Mouse (Mus musculus) induced T-regulatory cell, adult 2 months (primary cell): Measurements from ENCODE around the gene Gm26558.

Experiments
- DNase-seq: peaks from one replicate; pipeline ENCODE4 v3.0.0-alpha.2; 2012; ENCODE audit warnings: low read depth

Gene Gm26558

DNA sequence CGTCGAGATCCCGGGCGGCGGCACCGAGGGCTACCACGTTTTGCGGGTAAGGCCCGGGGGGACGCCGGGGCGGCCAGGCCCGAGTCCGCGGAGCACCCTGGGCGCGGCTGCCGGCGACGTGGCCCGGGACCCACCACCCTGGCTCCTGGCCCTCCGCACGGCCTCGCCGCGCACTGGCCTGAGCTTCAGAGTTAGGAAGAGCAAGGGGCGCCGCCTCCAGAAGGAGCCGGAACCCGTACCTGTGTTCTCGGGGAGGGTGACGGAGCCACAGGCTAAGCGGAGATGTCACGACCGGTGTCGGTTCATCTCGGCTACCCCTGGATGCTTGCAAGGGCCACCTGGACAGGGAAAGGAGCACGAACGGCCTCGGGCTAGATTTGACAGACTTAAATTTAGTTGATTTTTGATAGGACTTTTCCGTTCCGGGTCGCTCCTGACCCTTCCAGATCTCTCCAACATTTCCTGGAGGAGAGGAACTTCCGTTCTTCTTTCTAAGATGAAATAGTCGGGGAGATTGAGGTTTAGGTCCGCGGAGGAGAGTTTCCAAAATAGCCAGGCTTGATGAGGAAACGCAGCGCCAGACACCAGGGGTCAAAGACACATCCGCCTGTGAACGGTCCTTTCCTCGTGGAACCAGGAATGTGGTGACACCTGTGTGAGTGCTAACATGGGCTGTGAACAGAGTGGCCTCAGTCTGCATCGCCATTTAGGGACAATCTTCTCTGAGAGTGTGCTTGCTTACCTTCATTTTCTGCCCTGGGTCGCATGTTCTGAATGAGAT lies at the start of gene Gm26558:
Gm26558 (minus strand) TSS at position 394 of the 781 bp plus-strand sequence.
- peak; percentile 57 for DNase-seq

DNA sequence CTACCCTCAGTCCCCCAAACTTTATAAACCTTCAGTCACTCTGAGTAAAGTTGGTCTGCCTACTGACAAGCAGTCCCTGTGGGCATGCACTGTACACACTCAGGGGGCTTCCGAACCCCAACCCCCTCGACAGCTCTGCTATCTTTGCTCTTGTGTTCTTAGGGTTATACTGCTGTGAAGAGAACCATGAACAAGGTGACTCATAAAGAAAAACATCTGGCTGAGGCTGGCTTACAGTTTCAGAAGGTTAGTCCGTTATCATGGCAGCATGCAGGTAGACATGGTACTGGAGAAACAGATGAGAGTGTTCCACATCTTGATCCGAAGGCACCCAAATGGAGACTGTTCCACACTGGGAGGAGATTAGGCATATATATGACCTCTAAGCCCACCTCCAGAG lies 49.0 kb upstream of the Gm26558 start:
- no peak for DNase-seq

DNA sequence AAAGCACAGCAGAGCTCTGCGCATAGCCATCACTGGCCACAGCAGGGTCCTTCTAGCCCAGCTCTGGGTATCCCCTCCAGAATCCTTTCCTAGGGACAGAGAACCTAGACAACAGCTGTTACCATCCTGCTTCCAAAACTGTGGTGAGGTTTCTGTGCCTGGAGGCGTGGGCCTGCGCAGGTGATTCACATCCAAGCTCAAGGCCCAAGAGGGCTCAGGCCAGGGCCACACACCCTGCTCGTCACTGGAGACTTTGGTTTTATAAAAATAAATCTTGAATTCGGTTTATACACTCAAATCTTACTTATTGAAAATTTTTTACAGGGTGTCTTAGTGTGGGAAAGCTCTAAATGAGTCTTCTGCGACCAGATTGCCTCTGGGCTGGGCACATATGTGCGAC lies 48.3 kb upstream of the Gm26558 start:
- no peak for DNase-seq

DNA sequence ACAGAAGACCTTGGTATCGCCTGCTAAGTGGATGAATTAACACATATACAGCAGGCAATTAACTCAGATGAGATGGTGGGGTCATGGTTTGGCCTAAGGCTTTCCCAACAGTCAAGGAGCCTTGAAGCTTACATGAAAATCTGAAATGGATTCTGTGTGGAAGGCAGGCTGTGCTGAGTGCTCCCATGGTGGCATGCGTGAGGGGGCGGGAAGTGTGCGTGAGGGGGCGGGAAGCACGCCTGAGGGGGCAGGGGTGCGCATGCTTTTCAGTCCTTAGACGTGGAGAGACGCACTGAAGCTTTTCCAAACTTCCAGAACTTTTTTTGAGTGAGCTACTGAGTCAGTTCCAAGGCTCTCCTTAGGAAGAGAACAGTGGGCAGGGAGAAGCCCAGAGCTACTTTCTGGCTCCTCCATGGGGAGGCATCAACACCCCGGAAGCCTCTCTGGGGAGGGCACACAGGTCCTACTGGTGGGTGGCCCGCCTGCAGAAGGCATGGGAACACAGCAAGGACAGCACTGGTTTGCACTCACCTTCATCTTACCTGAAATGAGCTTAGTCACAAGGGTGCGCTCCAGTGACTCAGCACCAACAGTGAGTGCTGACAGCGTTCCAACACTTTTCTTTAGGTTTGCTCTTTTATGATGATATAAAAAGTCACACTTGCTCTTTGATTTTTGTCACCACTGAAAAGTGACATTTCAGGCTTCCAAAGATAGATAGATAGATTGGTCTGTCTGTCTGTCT lies 47.2 kb upstream of the Gm26558 start:
- no peak for DNase-seq

DNA sequence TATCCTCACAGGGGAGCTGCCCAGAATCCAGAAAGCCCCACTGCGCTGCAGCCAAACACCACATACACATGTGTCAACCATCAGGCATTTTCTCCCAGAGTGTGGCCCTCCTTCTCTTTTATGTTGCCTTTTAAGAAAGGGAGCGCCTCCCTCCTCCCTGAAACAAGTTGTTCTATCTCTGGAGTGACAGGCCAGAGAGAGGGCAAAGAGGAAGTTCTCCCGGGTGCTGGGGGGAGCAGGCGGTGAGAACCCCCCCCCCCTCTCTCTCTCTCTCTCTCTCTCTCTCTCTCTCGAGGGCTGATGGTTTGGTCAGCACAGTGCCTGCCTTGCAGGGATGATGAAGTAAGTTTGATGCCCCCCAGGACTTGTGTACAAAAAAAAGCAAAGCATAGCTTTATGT lies 40.5 kb upstream of the Gm26558 start:
- no peak for DNase-seq

DNA sequence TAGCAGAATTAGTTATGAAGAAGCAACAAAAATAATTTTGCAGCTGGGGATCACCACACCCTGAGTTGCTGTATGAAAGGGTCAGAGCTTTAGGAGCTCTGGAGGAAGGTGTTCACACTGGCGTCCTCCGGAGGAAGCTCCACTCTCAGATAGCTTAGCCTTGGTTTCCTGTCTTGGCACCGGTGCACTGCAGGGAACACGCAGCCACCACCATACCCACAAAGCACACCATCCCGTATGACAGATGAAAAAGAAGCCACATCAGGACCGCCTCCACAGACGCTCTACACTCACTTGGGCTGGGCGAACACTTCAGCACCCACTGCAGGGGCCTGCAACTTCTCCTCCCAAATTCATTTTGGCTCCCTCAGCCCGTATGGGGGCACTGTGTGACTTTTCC lies 39.7 kb upstream of the Gm26558 start:
- peak; percentile 25 for DNase-seq

DNA sequence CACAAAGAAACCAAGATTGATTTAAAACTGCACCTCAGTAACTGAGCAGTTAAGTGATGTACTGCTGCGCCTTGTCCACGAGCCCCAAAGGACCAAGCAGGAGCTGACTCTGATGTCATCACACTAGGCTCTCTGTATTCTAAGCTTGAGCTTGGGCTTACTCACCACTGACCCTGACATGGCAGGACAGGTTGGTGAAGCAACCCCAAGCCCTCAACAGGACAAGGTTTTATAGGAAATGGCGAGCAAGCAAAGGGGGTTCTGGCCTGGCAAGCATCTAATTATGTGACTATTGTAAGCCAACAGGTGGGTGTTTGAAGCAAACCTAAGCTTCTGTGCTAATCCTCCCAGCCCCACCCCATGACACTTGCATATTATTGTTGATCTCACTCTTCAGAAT lies 38.9 kb upstream of the Gm26558 start:
- DNase-seq, result no peak

DNA sequence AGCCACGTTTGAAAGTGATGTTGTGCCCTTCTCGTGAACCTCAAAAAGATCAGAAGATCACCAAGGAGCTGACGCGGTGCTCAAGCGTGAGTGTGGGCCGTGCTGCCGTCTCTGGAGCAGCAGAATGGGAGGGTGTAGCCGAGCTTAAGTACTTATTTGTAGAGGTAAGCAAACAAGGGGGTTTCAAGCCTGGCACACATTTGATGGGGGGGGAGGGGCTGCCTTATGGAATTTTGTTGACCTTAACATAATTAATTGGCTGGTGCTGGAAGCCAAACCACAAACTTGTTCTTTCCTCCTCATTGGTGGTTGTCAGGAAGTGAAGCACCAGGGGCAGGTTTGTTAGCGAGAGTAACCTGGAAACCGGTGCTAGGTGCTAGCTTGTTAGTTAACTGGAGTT lies 33.8 kb upstream of the Gm26558 start:
- DNase-seq, result no peak

DNA sequence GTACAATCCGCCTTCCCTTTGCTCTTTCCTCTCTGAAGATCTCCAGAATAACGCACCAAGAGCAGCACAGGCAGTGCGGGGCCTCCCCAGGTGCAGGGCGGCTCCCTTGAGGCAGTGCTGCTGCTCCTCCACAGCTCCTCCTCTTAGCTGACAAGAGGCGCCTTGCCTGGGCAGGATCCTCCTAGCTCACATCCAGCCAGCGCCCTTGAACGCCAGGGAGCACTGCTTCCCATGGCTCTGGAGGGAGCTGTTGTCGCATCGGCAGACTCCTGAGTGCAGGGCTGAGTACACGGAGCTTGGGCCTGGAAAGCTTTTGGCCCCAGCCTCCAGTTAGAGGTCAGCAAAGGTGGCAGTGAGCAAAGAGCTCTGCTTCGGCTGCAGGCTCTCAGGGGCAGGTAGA lies 28.3 kb upstream of the Gm26558 start:
- DNase-seq, result no peak

DNA sequence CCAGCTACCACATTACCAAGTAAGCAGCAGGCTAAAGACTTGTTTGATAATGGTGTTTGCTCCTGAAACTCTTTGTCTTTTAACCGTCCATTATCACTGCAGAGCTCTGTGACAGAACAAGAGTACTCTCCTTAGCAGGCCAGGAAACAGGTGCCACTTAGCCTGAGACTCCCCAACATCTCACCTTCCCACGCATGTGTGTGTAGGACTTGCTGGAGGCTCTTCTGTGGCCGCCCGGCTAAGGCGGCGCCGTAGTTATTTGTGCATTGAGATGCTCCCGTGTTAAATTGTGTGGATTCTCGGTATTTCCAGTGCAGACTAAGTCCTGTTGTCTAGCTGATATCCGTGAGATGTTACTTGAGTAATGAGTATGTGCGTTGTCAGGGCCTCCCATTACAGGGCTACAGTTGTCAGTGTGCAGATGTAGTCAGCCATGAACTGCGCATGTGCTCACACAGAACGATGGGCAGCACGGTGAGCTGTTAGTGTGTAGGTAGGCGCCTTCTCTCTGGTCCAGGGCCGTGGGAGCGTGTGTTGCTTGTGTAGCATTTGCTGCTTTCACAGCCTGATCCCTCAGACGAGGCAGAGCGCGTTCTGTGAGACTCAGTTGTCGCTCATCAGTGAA lies 26.7 kb upstream of the Gm26558 start:
- no peak for DNase-seq

DNA sequence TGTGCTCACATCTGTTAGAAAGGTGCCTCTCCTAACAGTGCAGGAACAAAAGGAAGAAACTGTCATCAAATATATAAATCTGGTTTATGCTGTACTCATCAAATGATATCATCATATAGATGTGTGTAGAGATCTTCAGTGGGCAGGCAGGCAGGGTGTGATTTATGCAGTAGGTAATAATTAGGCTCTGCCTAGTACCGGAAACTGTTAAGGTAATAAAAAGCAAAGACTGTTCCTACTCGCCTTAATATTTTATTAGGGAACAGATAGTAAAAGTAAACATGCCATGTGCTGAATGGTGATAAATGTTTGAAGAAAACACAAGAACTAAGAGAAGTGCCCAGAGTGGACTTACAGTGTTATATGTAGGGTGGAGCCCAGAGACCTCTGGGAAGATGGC lies 20.4 kb upstream of the Gm26558 start:
- no peak for DNase-seq

DNA sequence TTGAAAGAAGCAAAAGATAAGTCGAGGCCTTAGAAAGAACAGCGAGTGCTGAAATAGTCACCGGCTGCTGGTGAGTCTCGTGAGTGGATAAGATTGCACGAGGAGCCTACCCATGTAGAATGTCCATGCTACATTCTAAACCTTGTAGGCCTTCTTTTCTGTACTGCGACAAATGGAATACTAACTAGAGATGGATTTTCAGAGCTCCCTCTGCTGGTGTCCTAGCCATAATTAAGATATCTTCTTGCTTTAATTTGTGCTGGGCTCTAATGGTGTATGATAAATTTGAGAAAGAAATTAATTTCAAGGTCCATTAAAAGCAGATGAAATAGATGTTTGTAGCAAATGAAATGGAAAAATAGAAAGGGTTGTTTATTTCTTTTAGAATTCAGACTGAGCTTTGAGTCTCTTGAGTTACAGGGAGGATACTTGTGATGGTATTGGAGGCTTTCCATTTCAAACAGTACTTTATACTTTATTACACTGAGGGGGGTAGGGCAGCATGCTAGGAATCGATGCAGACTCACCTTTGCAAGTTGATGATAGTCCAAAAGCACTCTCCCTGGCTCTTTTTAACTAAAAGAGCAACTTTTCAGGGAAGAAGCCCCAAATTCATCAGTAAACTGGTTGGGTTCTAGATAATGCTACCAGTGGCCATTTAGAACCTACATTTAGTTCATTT lies 11.7 kb upstream of the Gm26558 start:
- peak; percentile 43 for DNase-seq

DNA sequence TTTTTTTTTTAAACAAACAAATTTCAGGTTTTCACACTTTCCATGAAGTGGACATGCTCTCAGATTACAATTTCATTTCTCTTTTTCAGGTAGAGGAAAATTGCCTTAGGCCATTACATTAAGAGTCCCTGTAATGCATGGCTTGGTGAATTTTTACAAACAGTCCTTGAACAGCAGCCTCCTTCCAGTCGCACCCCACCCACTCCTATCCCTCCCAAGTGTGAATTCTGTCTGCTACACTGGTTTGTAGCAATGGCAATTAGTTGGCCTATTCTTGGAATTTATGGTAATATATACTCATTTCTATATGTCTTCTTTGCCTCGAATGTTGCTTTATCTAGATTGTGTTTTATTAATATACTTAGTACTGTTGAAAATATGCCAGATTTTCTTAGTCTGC lies 10.6 kb upstream of the Gm26558 start:
- DNase-seq, result no peak

DNA sequence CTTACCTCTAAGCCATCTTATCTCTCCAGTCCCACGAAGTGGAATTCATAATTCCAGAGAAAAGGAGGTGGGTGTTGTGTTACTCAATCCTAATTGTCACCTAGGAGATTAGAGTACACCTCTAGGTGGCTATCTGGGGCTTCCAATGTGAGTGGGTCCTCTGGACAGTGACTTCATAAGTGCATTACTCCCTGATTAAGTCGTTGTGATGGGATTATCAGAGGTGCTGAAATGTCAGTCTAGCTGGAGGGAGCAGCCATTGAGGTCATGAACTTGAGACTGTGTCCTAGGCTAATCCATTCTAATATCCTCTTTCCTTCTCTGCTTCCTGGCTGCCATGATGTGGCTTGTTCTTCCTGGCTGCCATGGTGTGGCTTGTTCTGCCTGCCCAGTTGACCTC lies 8.0 kb upstream of the Gm26558 start:
- no peak for DNase-seq

DNA sequence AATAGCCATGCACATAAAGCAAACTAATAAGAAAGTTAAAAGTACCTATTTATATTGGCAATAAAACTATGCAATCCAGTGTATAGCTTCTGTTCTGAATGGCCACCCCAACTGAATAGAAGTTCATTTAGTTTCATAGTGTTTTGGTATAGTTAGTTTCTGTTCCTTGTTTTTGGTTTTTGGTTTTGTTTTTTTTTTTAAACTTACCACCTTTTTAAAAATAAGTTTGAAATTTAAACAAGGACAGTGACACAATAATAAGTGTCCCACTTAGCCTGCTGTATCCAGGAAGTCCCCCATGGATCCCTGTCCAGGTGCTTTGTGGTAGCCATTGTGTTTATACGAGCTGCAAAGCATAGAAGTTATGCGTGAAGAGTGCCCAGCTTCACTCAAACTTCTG lies 7.3 kb upstream of the Gm26558 start:
- no peak for DNase-seq

DNA sequence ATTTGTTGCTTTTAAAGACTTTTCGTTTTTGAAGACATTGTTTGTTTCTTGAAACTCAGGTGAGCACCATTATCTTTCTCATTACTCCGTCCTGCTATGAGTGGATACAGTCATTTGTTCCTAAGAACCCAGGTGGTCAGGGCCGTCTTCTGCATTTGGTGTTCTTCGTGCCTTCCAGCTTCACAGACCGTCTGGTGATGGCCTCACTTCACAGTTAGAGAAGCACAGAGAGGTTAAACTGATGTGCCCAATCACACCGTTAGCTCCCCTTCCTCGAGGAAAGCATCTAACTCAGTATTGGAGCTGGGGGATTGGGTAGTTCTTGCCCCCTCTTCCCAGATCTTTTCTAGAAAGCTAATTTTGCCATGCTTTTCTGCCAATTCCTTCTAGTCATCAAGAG lies 5.1 kb upstream of the Gm26558 start:
- no peak for DNase-seq

DNA sequence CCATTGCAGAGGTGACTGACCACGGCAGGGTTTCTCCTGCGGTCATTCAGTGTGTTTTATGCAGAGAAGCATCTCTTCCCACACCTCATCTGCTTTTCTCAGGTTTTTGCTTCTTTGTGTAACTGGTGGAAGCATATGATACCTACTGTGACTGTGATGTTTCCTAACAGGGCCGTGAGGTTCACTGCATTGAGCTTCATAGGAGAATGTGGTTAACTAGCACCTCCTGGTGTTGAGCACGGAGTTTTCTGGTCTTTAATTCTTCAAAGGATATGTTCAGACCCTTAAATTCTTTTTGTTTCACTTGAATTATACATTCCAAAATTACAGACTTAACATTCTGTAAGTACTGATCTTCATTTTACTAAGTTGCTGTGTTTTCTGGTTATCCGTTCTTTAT lies 1.9 kb upstream of the Gm26558 start:
- peak; percentile 56 for DNase-seq

DNA sequence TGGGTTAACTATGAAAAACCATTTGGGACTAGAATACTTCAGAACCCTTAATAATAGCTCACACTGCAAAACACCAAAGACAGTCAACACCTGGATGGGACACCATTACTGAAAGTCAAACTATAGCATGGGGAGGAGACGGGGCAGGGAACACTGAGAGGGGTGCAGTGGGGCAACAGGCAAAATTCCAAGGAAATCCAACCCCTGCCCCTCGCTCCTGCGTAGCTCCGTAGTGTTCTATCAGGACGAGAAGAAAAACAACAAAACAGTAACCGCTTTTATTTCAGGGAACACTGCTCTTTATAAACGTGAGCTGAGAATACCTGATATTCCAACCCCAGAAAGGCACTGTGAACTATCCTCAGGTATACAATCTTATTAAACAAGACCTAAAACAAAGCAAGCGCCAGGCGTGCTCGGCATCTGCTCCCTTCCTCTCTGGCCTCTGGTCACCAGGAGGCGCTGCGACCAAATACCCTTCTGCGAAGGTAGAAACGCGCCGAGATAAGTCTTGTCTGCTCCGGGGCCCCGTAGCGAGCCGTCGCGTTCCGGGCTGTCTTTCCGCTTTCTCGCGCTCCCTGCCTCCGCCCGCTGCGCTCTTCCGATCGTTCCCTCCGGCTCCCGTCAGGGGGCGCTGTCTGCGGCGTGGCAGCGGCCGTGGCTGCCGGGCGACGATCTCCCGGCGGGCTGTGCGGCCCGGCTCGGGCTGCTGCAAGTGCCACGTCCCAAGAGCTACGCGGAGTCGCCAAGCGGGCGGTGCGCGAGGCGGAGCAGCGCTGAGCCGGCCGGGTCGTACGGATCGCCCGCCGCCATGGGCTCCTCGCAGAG lies 807 bp downstream of the Gm26558 start, which contains the start of gene Gorasp2:
Gorasp2 (plus strand) TSS at position 690 of the 828 bp plus-strand sequence.
- DNase-seq, result peak; percentile 98

DNA sequence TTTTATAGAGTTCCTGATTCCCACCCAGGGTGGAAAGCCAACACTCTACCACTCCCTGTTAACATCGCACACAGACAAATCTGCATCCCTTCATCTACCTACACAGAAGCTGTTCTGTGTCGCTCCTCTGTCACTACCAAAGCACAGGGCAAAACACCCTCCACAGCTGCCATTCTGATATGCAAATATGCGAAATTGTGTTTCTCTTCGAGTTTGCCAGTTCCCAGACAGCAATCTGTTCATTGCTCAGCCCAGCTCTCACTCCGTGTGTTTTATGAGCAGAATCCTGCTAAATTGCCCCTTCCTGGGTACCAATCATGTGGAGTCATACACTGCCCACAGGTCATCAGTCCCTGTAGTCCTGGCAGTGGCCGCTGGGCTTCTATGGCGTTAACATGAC lies 4.8 kb downstream of the Gm26558 start:
- no peak for DNase-seq

DNA sequence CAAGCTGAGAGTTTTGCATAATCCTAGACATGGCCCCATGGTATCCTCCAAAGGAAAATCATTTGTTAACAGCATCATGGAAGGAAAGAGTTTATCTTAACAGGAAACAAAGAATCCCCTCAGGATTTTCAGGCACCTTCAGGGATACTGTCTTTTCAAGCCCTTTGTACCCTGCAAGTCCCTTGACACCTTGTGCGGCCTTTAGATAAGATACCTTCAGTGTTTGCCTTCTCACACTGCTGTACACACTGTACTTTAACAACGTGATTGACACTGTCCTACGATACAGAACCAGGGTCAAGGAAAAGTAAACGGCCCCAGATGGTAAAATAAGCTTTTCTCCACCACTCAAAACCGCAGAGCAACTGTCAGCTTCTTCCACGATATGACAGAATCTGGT lies 10.1 kb downstream of the Gm26558 start:
- DNase-seq, result no peak

DNA sequence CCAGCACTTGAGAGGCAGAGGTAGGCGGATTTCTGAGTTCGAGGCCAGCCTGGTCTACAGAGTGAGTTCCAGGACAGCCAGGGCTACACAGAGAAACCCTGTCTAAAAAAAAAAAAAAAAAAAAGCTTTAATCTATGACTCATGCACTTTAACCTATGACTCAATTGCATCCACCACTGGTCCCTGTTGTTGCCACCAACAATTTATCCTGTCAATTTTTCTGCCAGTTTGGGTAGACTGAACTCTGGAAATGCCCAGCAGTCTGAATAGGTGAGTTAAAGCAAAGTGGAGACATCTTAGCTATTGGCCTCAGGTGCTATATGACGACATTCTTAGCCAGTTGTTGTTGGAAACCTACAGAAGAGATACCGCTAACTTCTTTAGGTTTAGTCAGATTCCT lies 12.4 kb downstream of the Gm26558 start:
- no peak for DNase-seq

DNA sequence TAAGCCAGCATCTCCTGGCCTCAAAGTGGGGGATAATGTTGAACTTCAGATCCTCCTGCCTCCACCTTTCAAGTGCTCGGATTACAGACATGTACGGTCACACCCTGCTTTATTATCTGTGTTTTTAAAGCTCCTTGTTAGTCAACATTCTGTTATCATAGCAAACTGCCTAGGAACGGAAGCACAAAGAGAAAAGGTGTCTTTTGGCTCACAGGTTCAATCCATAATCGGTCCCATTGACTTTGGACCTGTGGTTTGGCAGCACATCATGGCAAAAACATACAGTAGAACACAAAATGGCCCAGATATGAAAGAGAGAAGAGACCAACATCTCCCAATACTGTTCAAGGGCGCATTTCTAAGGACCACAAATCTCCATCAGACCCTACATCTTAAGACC lies 13.6 kb downstream of the Gm26558 start:
- DNase-seq, result no peak
